Comparison of ENCODE assay signal across 25 mouse cellular contexts in the genomic region with DNA sequence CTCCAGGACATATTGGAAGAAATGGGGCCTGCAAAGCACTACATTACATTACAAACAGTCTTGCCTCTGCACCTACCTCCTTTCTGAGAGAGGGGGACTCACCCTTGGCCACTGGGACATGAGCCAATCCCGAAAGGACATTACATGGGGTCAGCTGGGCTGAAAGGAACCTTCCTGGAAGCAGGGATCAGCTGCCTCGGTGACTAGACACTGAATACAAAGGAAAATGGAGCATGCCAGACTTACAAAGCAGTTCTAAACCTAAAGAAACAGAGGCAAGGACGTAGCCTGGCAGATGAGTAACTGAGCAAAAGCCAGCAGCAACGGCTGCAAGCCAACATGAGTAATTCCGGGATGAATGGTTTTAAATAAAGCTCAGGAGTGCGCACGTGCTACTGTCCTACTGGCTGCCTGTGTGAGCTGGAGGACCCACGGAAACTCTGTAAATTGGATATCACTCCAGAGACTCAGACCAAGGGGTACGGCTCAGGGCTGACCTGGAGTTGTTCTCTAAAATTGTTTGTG.
A peak's percentile ranks its signal among the peaks of the same experiment; 100 is the strongest.
DNase-seq lines count a peak whose midpoint lies in the region; ATAC-seq lines count a peak whose summit lies in the region.
"Had no signal": no experiment of that assay in that cellular context is flagged by ENCODE, and none has a peak within 500 bp of the region (broad histone marks: within the 10 kb centered on the region; RNA-seq: fewer than 3 reads in every experiment).

No protein-coding gene starts in this region.

- H3K4me3 ChIP-seq in hindbrain, embryonic 15.5 days: no peak overlapping the region
- H3K4me3 ChIP-seq in hindbrain, embryonic 10.5 days: no peak overlapping the region
- no peak overlapping the region for H3K4me3 ChIP-seq in midbrain, embryonic 13.5 days (replicated peaks)
- no peak overlapping the region for H3K4me3 ChIP-seq in midbrain, embryonic 15.5 days
- H3K4me3 ChIP-seq: embryonic facial prominence, embryonic 12.5 days; heart, embryonic 15.5 days; left cerebral cortex, adult 2 months; limb, embryonic 13.5 days; liver, embryonic 12.5 days; midbrain, embryonic 12.5 days; neural tube, embryonic 15.5 days; stomach, embryonic 15.5 days had no signal

- H3K4me1 ChIP-seq in hindbrain, embryonic 15.5 days (replicated peaks): no peaks in the 10 kb centered on the region
- no peaks in the 10 kb centered on the region for H3K4me1 ChIP-seq in hindbrain, embryonic 10.5 days (replicated peaks)
- H3K4me1 ChIP-seq in midbrain, embryonic 13.5 days (replicated peaks): no peaks in the 10 kb centered on the region
- no peaks in the 10 kb centered on the region for H3K4me1 ChIP-seq in midbrain, embryonic 15.5 days
- H3K4me1 ChIP-seq: embryonic facial prominence, embryonic 12.5 days; heart, embryonic 15.5 days; limb, embryonic 13.5 days; liver, embryonic 12.5 days; midbrain, embryonic 12.5 days; neural tube, embryonic 15.5 days; stomach, embryonic 15.5 days had no signal

- no peak overlapping the region for H3K4me2 ChIP-seq in hindbrain, embryonic 15.5 days
- no peak overlapping the region for H3K4me2 ChIP-seq in midbrain, embryonic 13.5 days (replicated peaks)
- H3K4me2 ChIP-seq in midbrain, embryonic 15.5 days: no peak overlapping the region
- H3K4me2 ChIP-seq: embryonic facial prominence, embryonic 12.5 days; heart, embryonic 15.5 days; limb, embryonic 13.5 days; liver, embryonic 12.5 days; midbrain, embryonic 12.5 days; neural tube, embryonic 15.5 days; stomach, embryonic 15.5 days had no signal

- no peaks in the 10 kb centered on the region for H3K27me3 ChIP-seq in hindbrain, embryonic 15.5 days
- H3K27me3 ChIP-seq in hindbrain, embryonic 10.5 days (ENCODE audit: insufficient read depth, poor library complexity, severe bottlenecking): no peaks in the 10 kb centered on the region
- no peaks in the 10 kb centered on the region for H3K27me3 ChIP-seq in midbrain, embryonic 13.5 days
- no peaks in the 10 kb centered on the region for H3K27me3 ChIP-seq in midbrain, embryonic 15.5 days (replicated peaks)
- H3K27me3 ChIP-seq: embryonic facial prominence, embryonic 12.5 days; heart, embryonic 15.5 days; limb, embryonic 13.5 days; liver, embryonic 12.5 days; midbrain, embryonic 12.5 days; neural tube, embryonic 15.5 days; stomach, embryonic 15.5 days had no signal

- DNase-seq in hindbrain, embryonic 10.5 days (ENCODE audit: low spot score): no peak
- DNase-seq in Muller cell, postnatal 12 days (ENCODE audit: inconsistent ontology term): peak; percentile 24
- DNase-seq in NIH3T3 (ENCODE audit: low read depth): peak; percentile 8
- DNase-seq: adrenal gland, postnatal 10 days; cerebellum, adult 9-11 months; forebrain, postnatal 0 days; heart, postnatal 36 days; kidney, adult 2 months; layer of hippocampus, adult 9-11 months; lung, adult 18-20 months; lung, postnatal 14 days; thymus, postnatal 25 days had no signal

- no peak overlapping the region for H3K9ac ChIP-seq in hindbrain, embryonic 15.5 days
- H3K9ac ChIP-seq in midbrain, embryonic 13.5 days (replicated peaks): no peak overlapping the region
- no peak overlapping the region for H3K9ac ChIP-seq in midbrain, embryonic 15.5 days
- H3K9ac ChIP-seq: embryonic facial prominence, embryonic 12.5 days; forebrain, postnatal 0 days; heart, embryonic 15.5 days; limb, embryonic 13.5 days; liver, embryonic 12.5 days; midbrain, embryonic 12.5 days; neural tube, embryonic 15.5 days; stomach, embryonic 15.5 days had no signal

- ATAC-seq in hindbrain, embryonic 15.5 days (ENCODE audit: low FRiP score, low read depth): 0 out of 2 replicates have a peak, but pooled peaks have one; percentile 27
- ATAC-seq in midbrain, embryonic 13.5 days: 0 out of 2 replicates have a peak, but pooled peaks have one; percentile 11
- no peak for ATAC-seq in midbrain, embryonic 15.5 days (replicated peaks)
- ATAC-seq in monocyte, adult 5-6 weeks (replicated peaks; ENCODE audit: insufficient number of reproducible peaks, low FRiP score, low TSS enrichment, poor library complexity, severe bottlenecking): no peak
- ATAC-seq: forebrain, postnatal 0 days; liver, embryonic 12.5 days had no signal

- H3K27ac ChIP-seq in hindbrain, embryonic 15.5 days (replicated peaks): no peak overlapping the region
- H3K27ac ChIP-seq in hindbrain, embryonic 10.5 days: no peak overlapping the region
- no peak overlapping the region for H3K27ac ChIP-seq in midbrain, embryonic 13.5 days
- no peak overlapping the region for H3K27ac ChIP-seq in midbrain, embryonic 15.5 days
- H3K27ac ChIP-seq: embryonic facial prominence, embryonic 12.5 days; heart, embryonic 15.5 days; kidney, postnatal 0 days; left cerebral cortex, adult 2 months; limb, embryonic 13.5 days; liver, embryonic 12.5 days; midbrain, embryonic 12.5 days; neural tube, embryonic 15.5 days; stomach, embryonic 15.5 days had no signal

- no peaks in the 10 kb centered on the region for H3K9me3 ChIP-seq in hindbrain, embryonic 15.5 days
- no peaks in the 10 kb centered on the region for H3K9me3 ChIP-seq in hindbrain, embryonic 10.5 days
- no peaks in the 10 kb centered on the region for H3K9me3 ChIP-seq in midbrain, embryonic 13.5 days
- H3K9me3 ChIP-seq in midbrain, embryonic 15.5 days: no peaks in the 10 kb centered on the region
- H3K9me3 ChIP-seq: embryonic facial prominence, embryonic 12.5 days; heart, embryonic 15.5 days; limb, embryonic 13.5 days; liver, embryonic 12.5 days; midbrain, embryonic 12.5 days; neural tube, embryonic 15.5 days; stomach, embryonic 15.5 days had no signal

- no peaks in the 10 kb centered on the region for H3K36me3 ChIP-seq in hindbrain, embryonic 15.5 days
- H3K36me3 ChIP-seq in hindbrain, embryonic 10.5 days: no peaks in the 10 kb centered on the region
- no peaks in the 10 kb centered on the region for H3K36me3 ChIP-seq in midbrain, embryonic 13.5 days
- H3K36me3 ChIP-seq in midbrain, embryonic 15.5 days (replicated peaks): no peaks in the 10 kb centered on the region
- H3K36me3 ChIP-seq: embryonic facial prominence, embryonic 12.5 days; heart, embryonic 15.5 days; limb, embryonic 13.5 days; liver, embryonic 12.5 days; midbrain, embryonic 12.5 days; neural tube, embryonic 15.5 days; stomach, embryonic 15.5 days had no signal

- 69% methylated on average over 9 of the region's 9 CpGs for WGBS in hindbrain, embryonic 15.5 days
- 81% methylated on average over 9 of the region's 9 CpGs for WGBS in hindbrain, embryonic 10.5 days
- 67% methylated on average over 9 of the region's 9 CpGs for WGBS in midbrain, embryonic 13.5 days
- WGBS in midbrain, embryonic 15.5 days: 66% methylated on average over 9 of the region's 9 CpGs

Comparison
In these comparisons a context has a peak if more than half of its experiments do, and no peak if none do; other contexts are left out.
1. ATAC-seq: peak in hindbrain, embryonic 15.5 days (single experiment) and midbrain, embryonic 13.5 days (single experiment); none in midbrain, embryonic 15.5 days (single experiment) and monocyte, adult 5-6 weeks (single experiment).